Mouse (Mus musculus): ENCODE results near the gene Mettl27. TPM values are rescaled to one million over a fixed set of nuclear protein-coding genes. Genes with fewer than 3 reads are reported as not detected.
A peak's percentile ranks its signal among the peaks of the same experiment; 100 is the strongest.
"Not testable (repeated sequence)": the region's sequence is repeated elsewhere in the genome, so short reads cannot be mapped to it uniquely, and the experiment has no call there.

Mettl27 gene
- total RNA-seq, 2 experiments from 2014 or later, result 9.2 to 9.3 TPM

- DNase-seq (ENCODE audit: extremely low spot score in 1 of 2, low spot score in 1 of 2), result no peak
Observed at GRCm38 (mm10) chr5:134919097-134919496, 13.1 kb upstream of the Mettl27 start.

GRCm38 (mm10) chr5:134920106-134920687, 12.0 kb upstream of the Mettl27 start:
- no peak for DNase-seq (ENCODE audit: extremely low spot score in 1 of 2, low spot score in 1 of 2)

- no peak for DNase-seq (ENCODE audit: extremely low spot score in 1 of 2, low spot score in 1 of 2)
Observed at GRCm38 (mm10) chr5:134921106-134921505, 11.1 kb upstream of the Mettl27 start.

GRCm38 (mm10) chr5:134923141-134923540, 9.0 kb upstream of the Mettl27 start:
- no peak for DNase-seq (ENCODE audit: extremely low spot score in 1 of 2, low spot score in 1 of 2)

GRCm38 (mm10) chr5:134926726-134927125, 5.4 kb upstream of the Mettl27 start:
- DNase-seq (ENCODE audit: extremely low spot score in 1 of 2, low spot score in 1 of 2), result no peak

- no peak for DNase-seq (ENCODE audit: extremely low spot score in 1 of 2, low spot score in 1 of 2)
Observed at GRCm38 (mm10) chr5:134929988-134930387, 2.2 kb upstream of the Mettl27 start.

- DNase-seq (ENCODE audit: extremely low spot score in 1 of 2, low spot score in 1 of 2), result peak; percentile 30 to 54
Observed at GRCm38 (mm10) chr5:134932903-134933276, 722 bp downstream of the Mettl27 start.

- no peak for DNase-seq (ENCODE audit: extremely low spot score in 1 of 2, low spot score in 1 of 2)
Observed at GRCm38 (mm10) chr5:134933281-134933680, 1.1 kb downstream of the Mettl27 start.

- not testable (repeated sequence) for DNase-seq (ENCODE audit: extremely low spot score in 1 of 2, low spot score in 1 of 2)
Observed at GRCm38 (mm10) chr5:134933686-134934085, 1.5 kb downstream of the Mettl27 start.

- no peak for DNase-seq (ENCODE audit: extremely low spot score in 1 of 2, low spot score in 1 of 2)
Observed at GRCm38 (mm10) chr5:134934666-134935065, 2.5 kb downstream of the Mettl27 start.

- no peak for DNase-seq (ENCODE audit: extremely low spot score in 1 of 2, low spot score in 1 of 2)
Observed at GRCm38 (mm10) chr5:134936051-134936450, 3.9 kb downstream of the Mettl27 start.

GRCm38 (mm10) chr5:134936626-134937185, 4.5 kb downstream of the Mettl27 start:
- DNase-seq (ENCODE audit: extremely low spot score in 1 of 2, low spot score in 1 of 2), result no peak

GRCm38 (mm10) chr5:134939069-134939468, 6.9 kb downstream of the Mettl27 start:
- DNase-seq (ENCODE audit: extremely low spot score in 1 of 2, low spot score in 1 of 2), result no peak

- DNase-seq (ENCODE audit: extremely low spot score in 1 of 2, low spot score in 1 of 2), result not testable (repeated sequence)
Observed at GRCm38 (mm10) chr5:134939554-134939953, 7.4 kb downstream of the Mettl27 start.

- no peak for DNase-seq (ENCODE audit: extremely low spot score in 1 of 2, low spot score in 1 of 2)
Observed at GRCm38 (mm10) chr5:134941472-134942209, 9.5 kb downstream of the Mettl27 start.

- no peak for DNase-seq (ENCODE audit: extremely low spot score in 1 of 2, low spot score in 1 of 2)
Observed at GRCm38 (mm10) chr5:134942740-134943139, 10.6 kb downstream of the Mettl27 start.

GRCm38 (mm10) chr5:134944179-134944578, 12.0 kb downstream of the Mettl27 start:
- no peak for DNase-seq (ENCODE audit: extremely low spot score in 1 of 2, low spot score in 1 of 2)

- DNase-seq (ENCODE audit: extremely low spot score in 1 of 2, low spot score in 1 of 2), result no peak
Observed at GRCm38 (mm10) chr5:134945266-134945959, 13.2 kb downstream of the Mettl27 start.

- no peak for DNase-seq (ENCODE audit: extremely low spot score in 1 of 2, low spot score in 1 of 2)
Observed at GRCm38 (mm10) chr5:134946063-134946856, 14.1 kb downstream of the Mettl27 start.

- no peak for DNase-seq (ENCODE audit: extremely low spot score in 1 of 2, low spot score in 1 of 2)
Observed at GRCm38 (mm10) chr5:134946857-134947255, 14.7 kb downstream of the Mettl27 start, which contains the start of gene Cldn4. Gene Cldn4 (minus strand): TSS chr5:134946934.
